Mouse (Mus musculus): ENCODE data around the gene Ankrd55.

DNA sequence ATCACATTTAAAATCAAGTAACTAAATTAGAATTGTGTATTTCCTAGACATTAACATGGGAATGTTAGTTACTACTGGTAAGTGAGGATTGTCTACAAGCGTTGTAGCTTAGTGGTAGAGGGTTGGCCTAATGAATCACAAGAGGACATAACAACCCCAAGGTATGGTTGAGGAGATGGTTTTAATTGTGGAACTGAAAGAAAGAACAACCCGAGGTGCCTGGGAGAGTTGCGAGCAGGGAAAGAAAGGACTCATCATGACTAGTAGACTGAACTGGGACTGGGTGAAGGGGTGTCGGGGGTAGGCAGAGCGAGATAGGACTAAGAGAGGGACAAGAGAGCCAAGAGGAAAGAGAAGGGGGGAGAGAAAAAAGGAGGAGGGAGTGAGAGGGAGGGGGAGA, 99.0 kb downstream of the Ankrd55 start:
- TF ChIP-seq CTCF (IDR thresholded peaks at IDR 0.05; ENCODE audit: low read depth, low read length) (no peak), POLR2A (IDR thresholded peaks at IDR 0.05; ENCODE audit: extremely low read depth, insufficient read depth, low read length) (no peak)
